ENCODE assay signal across 9 mouse cellular contexts in genomic region chr5:105494246-105494917, GRCm38 (mm10). TPM values are rescaled to one million over a fixed set of nuclear protein-coding genes. Genes with fewer than 3 reads are reported as not detected.
DNase-seq lines count a peak whose midpoint lies in the region; ATAC-seq and TF ChIP-seq lines count a peak whose summit lies in the region.
"Had no signal": no experiment of that assay in that cellular context is flagged by ENCODE, and none has a peak within 500 bp of the region (broad histone marks: within the 10 kb centered on the region; RNA-seq: fewer than 3 reads in every experiment).

No protein-coding gene starts in this region.

- no peak overlapping the region for H3K4me3 ChIP-seq in kidney, embryonic 15.5 days (replicated peaks)
- H3K4me3 ChIP-seq in cerebellum, adult 2 months (replicated peaks; ENCODE audit: insufficient read depth, low read depth, low read length), result no peak overlapping the region
- H3K4me3 ChIP-seq: erythroblast, embryonic 14.5 days had no signal

- no peaks in the 10 kb centered on the region for H3K36me3 ChIP-seq in kidney, embryonic 15.5 days

- no peak for TF ChIP-seq CTCF in cerebellum, adult 2 months (IDR thresholded peaks at IDR 0.05; ENCODE audit: borderline replicate concordance, insufficient read depth, low read depth, low read length)

- no peaks in the 10 kb centered on the region for H3K9me3 ChIP-seq in kidney, embryonic 15.5 days (replicated peaks)

- DNase-seq in kidney, postnatal 25 days, result no peak
- DNase-seq in thymus, postnatal 14 days, result peak; percentile 35
- DNase-seq in thymus, postnatal 25 days, result no peak
- peak; percentile 29 for DNase-seq in induced T-regulatory cell, adult 2 months (ENCODE audit: low read depth)
- DNase-seq in cerebellum, adult 2 months, result no peak
- no peak for DNase-seq in gastrocnemius, postnatal 14 days
- DNase-seq in adrenal gland, postnatal 4 days (ENCODE audit: low spot score in 2 of 2), result no peak

- H3K4me1 ChIP-seq in kidney, embryonic 15.5 days, result peaks cover 16% of the 10 kb centered on the region
- H3K4me1 ChIP-seq in cerebellum, adult 2 months (ENCODE audit: control insufficient read depth, insufficient read depth, low read length), result peaks cover 4% of the 10 kb centered on the region; the same call in 1 of the 2 replicates

- TF ChIP-seq POLR2A in cerebellum, adult 2 months (IDR thresholded peaks at IDR 0.05; ENCODE audit: borderline replicate concordance, insufficient read depth, low read length), result no peak

- ATAC-seq in kidney, embryonic 15.5 days (replicated peaks; ENCODE audit: low FRiP score), result no peak; the same call in 1 of the 2 replicates

- H3K27ac ChIP-seq in kidney, embryonic 15.5 days, result no peak overlapping the region
- no peak overlapping the region for H3K27ac ChIP-seq in cerebellum, adult 2 months (ENCODE audit: insufficient read depth, low read length)

- no peak overlapping the region for H3K9ac ChIP-seq in kidney, embryonic 15.5 days

- WGBS in kidney, embryonic 15.5 days, result 49% methylated on average over 10 of the region's 10 CpGs
- WGBS in cerebellum, adult 2 months, result 74% methylated on average over 10 of the region's 10 CpGs

- intact Hi-C loops in gastrocnemius, postnatal 14 days (cut with DNase I; ENCODE audit: low total_unique reads), result no loop called here

- 0 out of 2 replicates have a peak, but pooled peaks cover 6% of the 10 kb centered on the region for H3K27me3 ChIP-seq in kidney, embryonic 15.5 days
- H3K27me3 ChIP-seq in cerebellum, adult 2 months (ENCODE audit: control insufficient read depth, insufficient read depth, low read length), result no peaks in the 10 kb centered on the region

- peak overlapping the region; percentile 60 for H3K4me2 ChIP-seq in kidney, embryonic 15.5 days

RNA-seq across cellular contexts. Expression of gene Lrrc8c, which starts 24.8 kb away (rescaled TPM):
- polyA plus RNA-seq in kidney, embryonic 15.5 days (2015; fragmentation: Nextera tagmentation; extraction: Ambion mirVana), result 17.0 and 18.4 TPM in 2 replicates
- 7.4 and 7.9 TPM in 2 replicates for polyA plus RNA-seq in cerebellum, adult 2 months (2012; rRNA removed)
- 10 to 100 TPM; 15.1 to 17.9 TPM for total RNA-seq in gastrocnemius, postnatal 14 days (2021)
- 10 to 100 TPM; 29.7 to 36.3 TPM for total RNA-seq in adrenal gland, postnatal 4 days (2021)

Comparison
In these comparisons a context has a peak if more than half of its experiments do, and no peak if none do; other contexts are left out.
1. DNase-seq: peak in thymus, postnatal 14 days (single experiment) and induced T-regulatory cell, adult 2 months (single experiment); none in kidney, postnatal 25 days (0 of 2), thymus, postnatal 25 days (single experiment), cerebellum, adult 2 months (0 of 2), gastrocnemius, postnatal 14 days (single experiment) and adrenal gland, postnatal 4 days (0 of 2).